Mouse (Mus musculus): ENCODE data around the gene Tnik. TPM values are rescaled to one million over a fixed set of nuclear protein-coding genes. Genes with fewer than 3 reads are reported as not detected.

Gene Tnik
- polyA plus RNA-seq, 1 experiment from 2014 or later: 114 TPM

GRCm38 (mm10) chr3:28228930-28229329 lies 34.1 kb upstream of the Tnik start:
- Histone ChIP-seq H3K27me3 (ENCODE audit: control insufficient read depth, insufficient read depth, low read length) (no peaks in the 10 kb centered on the region), H3K9ac (replicated peaks; ENCODE audit: low read length) (no peak overlapping the region), H3K4me2 (ENCODE audit: low read length) (no peak overlapping the region), H3K36me3 (ENCODE audit: control insufficient read depth, insufficient read depth, low read length) (no peaks in the 10 kb centered on the region), H3K4me3 (replicated peaks; ENCODE audit: low read depth, low read length) (no peak overlapping the region), H3K27ac (replicated peaks; ENCODE audit: low read depth, low read length) (no peak overlapping the region), H3K9me3 (ENCODE audit: control insufficient read depth, low read length) (no peaks in the 10 kb centered on the region), H3K4me1 (ENCODE audit: control insufficient read depth, insufficient read depth, low read length) (peaks cover 10% of the 10 kb centered on the region; the same call in 1 of the 2 replicates)
- DNase-seq: no peak
- ATAC-seq (ENCODE audit: low FRiP score, low TSS enrichment): no peak
- 77% methylated on average over 4 of the region's 4 CpGs for WGBS

DNA sequence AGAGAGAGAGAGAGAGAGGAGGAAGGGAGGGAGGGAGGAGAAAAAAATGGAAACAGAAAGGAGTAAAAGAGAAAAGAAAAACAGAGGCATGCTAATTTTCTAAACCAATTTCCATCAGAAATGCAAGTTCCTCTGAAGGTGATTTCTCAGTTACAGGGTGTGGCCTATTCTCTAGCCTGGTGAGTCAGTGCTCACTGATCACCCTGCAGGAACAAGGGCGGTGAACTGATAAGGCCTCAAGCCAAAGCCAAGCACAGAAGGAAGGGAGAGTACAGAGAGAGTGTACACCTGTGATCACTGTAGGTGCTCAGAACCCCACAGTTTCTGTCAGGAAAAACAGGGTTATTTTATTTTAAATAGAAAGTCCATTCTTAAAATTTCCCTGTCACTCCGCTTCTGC lies 33.5 kb upstream of the Tnik start:
- H3K4me1 ChIP-seq (ENCODE audit: control insufficient read depth, insufficient read depth, low read length): peaks cover 5% of the 10 kb centered on the region; the same call in 1 of the 2 replicates
- ATAC-seq (ENCODE audit: low FRiP score, low TSS enrichment): no peak
- 90% methylated on average over 2 of the region's 2 CpGs for WGBS
- H3K4me3 ChIP-seq (replicated peaks; ENCODE audit: low read depth, low read length): no peak overlapping the region
- H3K4me2 ChIP-seq (ENCODE audit: low read length): no peak overlapping the region
- no peaks in the 10 kb centered on the region for H3K9me3 ChIP-seq (ENCODE audit: control insufficient read depth, low read length)
- no peak overlapping the region for H3K9ac ChIP-seq (replicated peaks; ENCODE audit: low read length)
- no peaks in the 10 kb centered on the region for H3K36me3 ChIP-seq (ENCODE audit: control insufficient read depth, insufficient read depth, low read length)
- no peaks in the 10 kb centered on the region for H3K27me3 ChIP-seq (ENCODE audit: control insufficient read depth, insufficient read depth, low read length)
- DNase-seq: no peak
- no peak overlapping the region for H3K27ac ChIP-seq (replicated peaks; ENCODE audit: low read depth, low read length)

DNA sequence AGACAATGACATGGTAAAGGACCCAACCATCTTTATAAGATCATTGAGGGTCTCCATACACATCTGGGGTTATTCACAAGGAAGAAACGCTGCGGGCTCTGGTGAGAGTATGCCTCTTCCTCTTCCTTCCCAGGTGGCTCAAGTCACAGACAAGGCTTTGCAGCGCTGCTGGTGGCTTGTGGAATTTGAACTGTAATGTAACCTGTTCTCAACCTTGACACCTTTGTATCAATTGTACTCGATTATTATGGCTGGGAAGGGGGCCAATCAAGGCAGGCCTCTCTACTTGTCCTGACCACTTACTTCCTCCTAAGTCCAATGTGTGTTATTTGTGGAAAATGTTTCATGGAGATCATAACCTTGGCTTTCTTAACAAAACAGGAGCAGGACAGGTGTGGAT lies 30.1 kb upstream of the Tnik start:
- H3K27ac ChIP-seq (replicated peaks; ENCODE audit: low read depth, low read length): no peak overlapping the region
- 92% methylated on average over 4 of the region's 4 CpGs for WGBS

DNA sequence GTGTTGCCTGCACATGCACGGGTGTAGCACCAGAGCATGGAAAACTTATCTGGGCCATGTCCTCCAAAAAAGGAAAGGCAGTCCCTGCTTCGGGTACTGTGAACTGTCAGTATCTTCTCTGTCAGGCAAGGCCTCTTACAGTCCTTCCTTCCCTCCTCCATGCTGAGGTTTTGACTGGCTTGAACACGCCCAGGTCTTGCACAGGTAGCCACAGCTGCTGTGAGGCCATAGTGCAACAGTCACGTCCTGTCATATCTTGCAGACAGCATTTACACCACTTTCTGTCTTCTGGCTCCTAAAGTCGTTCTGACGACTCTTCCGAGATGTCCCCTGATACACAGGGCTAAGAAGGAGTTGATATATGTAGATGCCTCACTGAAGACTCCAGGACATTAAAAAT lies 28.8 kb upstream of the Tnik start:
- H3K36me3 ChIP-seq (ENCODE audit: control insufficient read depth, insufficient read depth, low read length): no peaks in the 10 kb centered on the region
- no peak overlapping the region for H3K9ac ChIP-seq (replicated peaks; ENCODE audit: low read length)
- no peak overlapping the region for H3K4me2 ChIP-seq (ENCODE audit: low read length)
- 90% methylated on average over 7 of the region's 7 CpGs for WGBS
- no peak overlapping the region for H3K4me3 ChIP-seq (replicated peaks; ENCODE audit: low read depth, low read length)
- no peaks in the 10 kb centered on the region for H3K4me1 ChIP-seq (ENCODE audit: control insufficient read depth, insufficient read depth, low read length)
- DNase-seq: no peak
- no peak for ATAC-seq (ENCODE audit: low FRiP score, low TSS enrichment)
- H3K9me3 ChIP-seq (ENCODE audit: control insufficient read depth, low read length): no peaks in the 10 kb centered on the region
- H3K27me3 ChIP-seq (ENCODE audit: control insufficient read depth, insufficient read depth, low read length): no peaks in the 10 kb centered on the region
- no peak overlapping the region for H3K27ac ChIP-seq (replicated peaks; ENCODE audit: low read depth, low read length)

More for the DNA sequence above, 30.1 kb upstream of the Tnik start:
- Histone ChIP-seq H3K4me3 (replicated peaks; ENCODE audit: low read depth, low read length) (no peak overlapping the region), H3K9ac (replicated peaks; ENCODE audit: low read length) (no peak overlapping the region), H3K27me3 (ENCODE audit: control insufficient read depth, insufficient read depth, low read length) (no peaks in the 10 kb centered on the region), H3K36me3 (ENCODE audit: control insufficient read depth, insufficient read depth, low read length) (no peaks in the 10 kb centered on the region), H3K4me1 (ENCODE audit: control insufficient read depth, insufficient read depth, low read length) (no peaks in the 10 kb centered on the region), H3K4me2 (ENCODE audit: low read length) (no peak overlapping the region), H3K9me3 (ENCODE audit: control insufficient read depth, low read length) (no peaks in the 10 kb centered on the region)
- no peak for DNase-seq
- ATAC-seq (ENCODE audit: low FRiP score, low TSS enrichment): no peak

GRCm38 (mm10) chr3:28236689-28237088 lies 26.3 kb upstream of the Tnik start:
- Histone ChIP-seq H3K36me3 (ENCODE audit: control insufficient read depth, insufficient read depth, low read length) (no peaks in the 10 kb centered on the region), H3K27me3 (ENCODE audit: control insufficient read depth, insufficient read depth, low read length) (no peaks in the 10 kb centered on the region), H3K27ac (replicated peaks; ENCODE audit: low read depth, low read length) (no peak overlapping the region), H3K4me2 (ENCODE audit: low read length) (no peak overlapping the region), H3K4me3 (replicated peaks; ENCODE audit: low read depth, low read length) (no peak overlapping the region), H3K9me3 (ENCODE audit: control insufficient read depth, low read length) (no peaks in the 10 kb centered on the region), H3K9ac (replicated peaks; ENCODE audit: low read length) (no peak overlapping the region), H3K4me1 (ENCODE audit: control insufficient read depth, insufficient read depth, low read length) (no peaks in the 10 kb centered on the region)
- 94% methylated on average over 4 of the region's 4 CpGs for WGBS
- ATAC-seq (ENCODE audit: low FRiP score, low TSS enrichment) (no peak), DNase-seq (no peak)

DNA sequence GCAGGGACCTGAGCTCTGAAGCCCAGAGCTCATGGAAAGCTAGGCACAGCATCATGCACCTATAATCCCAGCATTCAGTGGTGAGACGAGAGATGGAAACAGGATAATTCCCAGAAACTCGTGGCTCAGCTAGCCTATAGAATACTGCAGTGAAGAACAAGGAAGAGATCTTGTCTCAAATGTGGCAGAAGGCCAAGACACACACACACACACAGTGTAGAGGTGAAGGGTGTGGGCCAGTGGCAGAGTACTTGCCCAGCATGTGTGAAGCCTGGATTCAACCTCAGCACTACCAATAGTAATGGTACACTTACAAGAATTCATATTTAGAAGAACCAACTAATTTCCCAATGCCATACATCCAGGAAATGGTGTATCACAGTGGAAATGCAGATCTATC lies 24.9 kb upstream of the Tnik start:
- Histone ChIP-seq H3K4me2 (ENCODE audit: low read length) (no peak overlapping the region), H3K9me3 (ENCODE audit: control insufficient read depth, low read length) (no peaks in the 10 kb centered on the region), H3K9ac (replicated peaks; ENCODE audit: low read length) (no peak overlapping the region), H3K4me3 (replicated peaks; ENCODE audit: low read depth, low read length) (no peak overlapping the region), H3K36me3 (ENCODE audit: control insufficient read depth, insufficient read depth, low read length) (no peaks in the 10 kb centered on the region), H3K27me3 (ENCODE audit: control insufficient read depth, insufficient read depth, low read length) (no peaks in the 10 kb centered on the region), H3K4me1 (ENCODE audit: control insufficient read depth, insufficient read depth, low read length) (no peaks in the 10 kb centered on the region), H3K27ac (replicated peaks; ENCODE audit: low read depth, low read length) (no peak overlapping the region)
- WGBS: 47% methylated on average over 2 of the region's 2 CpGs
- DNase-seq (no peak), ATAC-seq (ENCODE audit: low FRiP score, low TSS enrichment) (no peak)

GRCm38 (mm10) chr3:28242561-28242960 lies 20.5 kb upstream of the Tnik start:
- no peak overlapping the region for H3K4me2 ChIP-seq (ENCODE audit: low read length)
- no peak overlapping the region for H3K9ac ChIP-seq (replicated peaks; ENCODE audit: low read length)
- H3K36me3 ChIP-seq (ENCODE audit: control insufficient read depth, insufficient read depth, low read length): no peaks in the 10 kb centered on the region
- H3K4me1 ChIP-seq (ENCODE audit: control insufficient read depth, insufficient read depth, low read length): no peaks in the 10 kb centered on the region
- WGBS: 77% methylated on average over 2 of the region's 2 CpGs
- no peak overlapping the region for H3K27ac ChIP-seq (replicated peaks; ENCODE audit: low read depth, low read length)
- ATAC-seq (ENCODE audit: low FRiP score, low TSS enrichment) (no peak), DNase-seq (no peak)
- H3K4me3 ChIP-seq (replicated peaks; ENCODE audit: low read depth, low read length): no peak overlapping the region
- H3K27me3 ChIP-seq (ENCODE audit: control insufficient read depth, insufficient read depth, low read length): no peaks in the 10 kb centered on the region
- H3K9me3 ChIP-seq (ENCODE audit: control insufficient read depth, low read length): no peaks in the 10 kb centered on the region

- ATAC-seq (ENCODE audit: low FRiP score, low TSS enrichment): no peak
These were observed 18.6 kb upstream of the Tnik start for GRCm38 (mm10) chr3:28244244-28244890.

GRCm38 (mm10) chr3:28248255-28248957 lies 14.6 kb upstream of the Tnik start:
- Histone ChIP-seq H3K36me3 (ENCODE audit: control insufficient read depth, insufficient read depth, low read length) (no peaks in the 10 kb centered on the region), H3K27me3 (ENCODE audit: control insufficient read depth, insufficient read depth, low read length) (no peaks in the 10 kb centered on the region), H3K27ac (replicated peaks; ENCODE audit: low read depth, low read length) (no peak overlapping the region), H3K4me3 (replicated peaks; ENCODE audit: low read depth, low read length) (no peak overlapping the region), H3K4me1 (ENCODE audit: control insufficient read depth, insufficient read depth, low read length) (no peaks in the 10 kb centered on the region), H3K9me3 (ENCODE audit: control insufficient read depth, low read length) (no peaks in the 10 kb centered on the region), H3K9ac (replicated peaks; ENCODE audit: low read length) (no peak overlapping the region), H3K4me2 (ENCODE audit: low read length) (no peak overlapping the region)
- ATAC-seq (ENCODE audit: low FRiP score, low TSS enrichment): no peak
- WGBS: 72% methylated on average over 3 of the region's 3 CpGs
- no peak for DNase-seq

More at GRCm38 (mm10) chr3:28244244-28244890, 18.6 kb upstream of the Tnik start:
- H3K9me3 ChIP-seq (ENCODE audit: control insufficient read depth, low read length): no peaks in the 10 kb centered on the region
- no peak overlapping the region for H3K9ac ChIP-seq (replicated peaks; ENCODE audit: low read length)
- DNase-seq: no peak
- H3K4me2 ChIP-seq (ENCODE audit: low read length): no peak overlapping the region
- H3K4me1 ChIP-seq (ENCODE audit: control insufficient read depth, insufficient read depth, low read length): no peaks in the 10 kb centered on the region
- 82% methylated on average over 5 of the region's 5 CpGs for WGBS
- no peaks in the 10 kb centered on the region for H3K36me3 ChIP-seq (ENCODE audit: control insufficient read depth, insufficient read depth, low read length)
- no peaks in the 10 kb centered on the region for H3K27me3 ChIP-seq (ENCODE audit: control insufficient read depth, insufficient read depth, low read length)
- H3K27ac ChIP-seq (replicated peaks; ENCODE audit: low read depth, low read length): no peak overlapping the region
- no peak overlapping the region for H3K4me3 ChIP-seq (replicated peaks; ENCODE audit: low read depth, low read length)
